Mouse (Mus musculus) heart, postnatal 36 days (tissue): ENCODE data around the gene Arl9. TPM values are rescaled to one million over a fixed set of nuclear protein-coding genes. Genes with fewer than 3 reads are reported as not detected.
A peak's percentile ranks its signal among the peaks of the same experiment; 100 is the strongest.
"Not testable (repeated sequence)": the region's sequence is repeated elsewhere in the genome, so short reads cannot be mapped to it uniquely, and the experiment has no call there.

Experiments used
- DNase-seq, 2 experiments: peaks; one replicate each; pipeline ENCODE4 v3.0.0; 2021 to 2022
- intact Hi-C: fragments of 180-260 bp; cut with DNase I; formaldehyde crosslinking; loops from one replicate; pipeline ENCODE4 v1.15.1; 2025
- total RNA-seq, 2 experiments: library from RNA; stranded (reverse); gene quantifications; 2 replicates each; pipeline ENCODE4 v1.2.3; 2021

Gene Arl9
- total RNA-seq = not detected

DNA sequence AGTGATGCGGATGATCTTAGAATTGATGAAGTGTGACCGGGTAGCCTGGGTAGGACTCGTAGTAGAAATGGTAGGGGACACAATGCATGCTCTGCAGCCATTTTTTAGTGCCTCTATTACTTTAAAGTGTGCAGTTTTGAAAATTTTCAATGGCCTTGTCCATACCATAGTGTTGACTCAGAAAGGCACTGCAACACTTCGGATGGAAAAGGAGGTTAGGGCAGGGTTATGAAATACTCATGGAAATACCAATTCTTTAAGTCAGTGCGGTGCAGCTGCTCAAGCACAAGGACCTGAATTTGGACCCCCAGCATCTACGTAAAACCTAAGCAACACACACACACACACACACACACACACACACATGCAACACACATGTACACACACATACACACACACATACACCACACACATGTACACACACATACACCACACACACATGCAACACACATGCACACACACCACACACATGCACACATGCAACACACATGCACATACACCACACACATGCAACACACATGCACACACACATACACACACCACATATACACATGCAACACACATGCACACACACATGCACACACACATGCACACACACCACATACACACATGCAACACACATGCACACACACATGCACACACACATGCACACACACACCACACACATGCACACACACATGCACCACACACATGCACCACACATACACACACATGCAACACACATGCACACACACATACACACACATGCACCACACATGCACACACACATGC is at the start of gene Arl9:
Gene Arl9, plus strand, starts transcription at position 5 of the 771 bp plus-strand sequence.
- no peak for DNase-seq
- intact Hi-C loops = no loop called here

DNA sequence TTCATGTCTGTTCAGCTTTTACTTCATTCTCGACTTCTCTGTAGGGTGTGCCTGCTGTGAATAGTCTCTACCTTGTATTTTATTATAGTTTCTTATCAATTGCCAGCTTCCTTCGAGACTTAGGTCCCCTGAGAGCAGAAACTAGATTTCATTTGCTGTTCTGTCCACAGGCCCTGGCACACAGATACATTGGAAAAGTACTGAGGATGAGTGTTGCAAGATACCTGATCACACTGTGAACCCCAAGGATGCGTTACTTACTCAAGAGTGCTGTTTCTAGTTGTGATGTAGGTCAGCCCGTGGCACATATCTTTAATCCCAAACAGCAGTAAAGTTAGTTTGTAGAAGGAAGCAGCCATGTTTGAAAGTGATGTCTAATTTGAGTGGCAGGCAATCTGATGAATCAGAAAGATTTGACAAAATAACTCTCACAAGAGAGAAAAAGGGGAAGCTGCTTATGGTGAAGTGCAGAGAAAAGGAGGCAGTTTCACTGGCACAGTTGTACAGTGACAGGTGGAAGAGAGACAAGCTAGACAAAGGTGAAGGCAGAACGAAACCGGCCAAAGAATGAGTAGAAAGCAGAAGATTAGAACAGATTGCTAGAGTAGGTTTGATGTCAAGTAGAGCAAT is 49.5 kb upstream of the Arl9 start:
- intact Hi-C loops = no loop called here
- no peak for DNase-seq

DNA sequence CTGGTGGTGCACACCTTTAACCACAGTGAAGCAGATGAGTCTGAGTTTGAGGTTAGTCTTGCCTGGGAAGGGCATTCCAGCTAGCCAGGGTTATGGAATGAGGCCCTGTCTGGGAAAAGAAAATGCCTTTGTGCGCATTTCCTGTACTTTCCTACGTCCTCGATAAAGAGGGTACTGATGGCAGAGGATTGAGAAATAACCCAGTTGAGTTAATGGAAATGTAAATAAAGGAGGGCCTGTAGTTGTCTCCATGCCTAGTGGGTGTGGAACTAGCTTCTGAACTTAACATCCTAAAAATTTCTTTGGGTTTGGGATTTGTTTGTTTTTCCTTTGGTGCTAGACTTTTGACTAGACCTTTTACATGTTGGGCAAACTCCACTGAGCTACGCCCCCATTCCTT is 48.4 kb upstream of the Arl9 start:
- no peak for DNase-seq
- intact Hi-C loops = no loop called here

GRCm38 (mm10) chr5:76957954-76958353 is 45.9 kb upstream of the Arl9 start:
- DNase-seq = no peak
- intact Hi-C loops = no loop called here

DNA sequence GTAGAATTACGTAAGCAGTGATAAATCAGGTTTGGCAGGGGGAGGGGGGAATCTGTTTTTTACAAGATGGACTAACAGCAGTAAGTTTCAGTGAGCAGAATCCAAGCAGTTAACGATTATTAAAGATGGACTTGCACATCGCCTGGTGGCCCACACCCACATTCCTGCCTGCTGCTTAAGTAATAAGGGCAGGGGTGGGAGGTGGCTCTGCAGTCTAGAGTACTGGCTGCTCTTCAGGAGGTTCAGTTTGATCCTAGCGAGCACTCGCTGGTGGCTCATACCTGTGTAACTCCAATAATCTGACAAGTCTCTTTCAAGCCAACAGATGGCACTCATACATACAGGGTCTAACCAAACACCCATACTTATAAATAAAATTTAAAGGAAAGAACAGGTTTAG is 44.3 kb upstream of the Arl9 start:
- DNase-seq = no peak
- intact Hi-C loops = no loop called here

GRCm38 (mm10) chr5:76962545-76962944 is 41.3 kb upstream of the Arl9 start:
- intact Hi-C loops = no loop called here
- DNase-seq = no peak

- no peak for DNase-seq
- intact Hi-C loops = no loop called here
Observed at GRCm38 (mm10) chr5:76964651-76965050, 39.2 kb upstream of the Arl9 start.

DNA sequence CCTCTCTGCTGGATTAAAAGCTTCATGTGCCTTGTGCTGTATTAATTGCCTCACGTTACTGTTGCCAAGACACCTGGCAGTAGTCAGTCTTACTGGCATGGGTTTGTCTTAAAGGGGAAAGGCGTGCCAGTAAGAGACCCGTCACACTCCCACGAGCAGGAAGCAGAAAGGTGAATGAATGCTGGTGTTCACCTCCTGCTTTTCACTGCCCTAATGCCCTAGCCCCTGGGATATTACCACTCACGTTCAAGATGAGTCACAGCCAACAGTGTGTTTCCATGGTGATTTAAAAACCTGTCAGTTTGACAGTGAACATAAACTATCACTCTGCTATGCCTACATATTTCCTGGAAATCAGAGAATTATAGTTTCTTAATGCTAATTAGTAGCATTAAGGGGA is 34.6 kb upstream of the Arl9 start:
- no peak for DNase-seq
- intact Hi-C loops = no loop called here

GRCm38 (mm10) chr5:76971115-76971514 is 32.7 kb upstream of the Arl9 start:
- intact Hi-C loops = loop anchor here (10.0 kb wide), 1 partner anchor 376 kb away; no protein-coding TSS in a partner anchor

DNA sequence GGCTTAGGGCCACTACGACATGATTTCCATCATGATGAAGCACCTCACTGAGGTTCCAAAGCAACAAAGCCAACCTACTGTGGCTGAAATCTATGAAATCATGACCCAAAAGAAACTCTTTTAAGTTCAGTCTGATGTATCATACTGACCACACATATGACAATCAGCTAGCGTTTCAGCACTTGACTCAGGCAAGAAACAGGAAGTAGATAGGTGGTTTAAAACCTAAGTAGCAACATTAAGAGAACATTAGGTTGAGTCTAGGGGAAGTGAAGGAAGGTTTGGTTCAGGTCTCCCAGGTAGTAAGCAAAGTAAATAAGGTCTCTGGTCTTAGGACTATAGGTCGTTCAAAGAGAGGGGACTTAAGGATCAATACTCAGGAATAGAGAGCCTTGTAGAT is 30.4 kb upstream of the Arl9 start:
- intact Hi-C loops = loop anchor here (10.0 kb wide), 1 partner anchor 379 kb away; no protein-coding TSS in a partner anchor
- no peak for DNase-seq

More at GRCm38 (mm10) chr5:76971115-76971514, 32.7 kb upstream of the Arl9 start:
- DNase-seq = not testable (repeated sequence)

GRCm38 (mm10) chr5:76974207-76974553 is 29.7 kb upstream of the Arl9 start:
- DNase-seq = no peak
- intact Hi-C loops = loop anchor here (1.0 to 10.0 kb wide), 3 partner anchors 23 to 379 kb away; partner anchors contain the start of genes Aasdh, Paics and Ppat

GRCm38 (mm10) chr5:76974554-76975285 is 29.1 kb upstream of the Arl9 start, which contains the start of gene Srp72:
TSS of gene Srp72 (plus strand) at chr5:76974683.
- peak; percentile 85 for DNase-seq
- intact Hi-C loops = loop anchor here (1.0 to 10.0 kb wide), 3 partner anchors 23 to 380 kb away; partner anchors contain the start of genes Aasdh, Paics and Ppat

DNA sequence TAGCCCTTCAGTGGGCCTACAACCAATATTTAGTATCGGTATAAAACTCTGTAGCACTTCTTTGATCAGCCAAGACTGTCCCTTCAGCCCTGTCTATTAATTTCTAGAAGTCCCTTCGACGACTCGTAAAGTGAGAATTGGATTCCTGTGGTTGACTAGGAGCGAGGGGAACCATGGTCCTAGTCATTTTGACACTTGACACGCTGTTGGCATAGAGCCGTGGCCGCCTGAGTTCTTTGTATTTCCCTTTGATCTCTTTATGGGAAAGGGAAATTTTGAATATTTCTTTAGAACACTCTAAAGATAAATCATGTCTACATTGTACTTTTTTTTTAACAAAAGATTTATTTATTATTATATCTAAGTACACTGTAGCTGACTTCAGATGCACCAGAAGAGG is 28.1 kb upstream of the Arl9 start:
- no peak for DNase-seq
- intact Hi-C loops = loop anchor here (2.0 to 10.0 kb wide), 2 partner anchors 71 to 381 kb away; partner anchors contain the start of gene Aasdh

- intact Hi-C loops = loop anchor here (10.0 kb wide), 1 partner anchor 341 kb away; no protein-coding TSS in a partner anchor
- no peak for DNase-seq
Observed at GRCm38 (mm10) chr5:76984015-76984414, 19.8 kb upstream of the Arl9 start.

DNA sequence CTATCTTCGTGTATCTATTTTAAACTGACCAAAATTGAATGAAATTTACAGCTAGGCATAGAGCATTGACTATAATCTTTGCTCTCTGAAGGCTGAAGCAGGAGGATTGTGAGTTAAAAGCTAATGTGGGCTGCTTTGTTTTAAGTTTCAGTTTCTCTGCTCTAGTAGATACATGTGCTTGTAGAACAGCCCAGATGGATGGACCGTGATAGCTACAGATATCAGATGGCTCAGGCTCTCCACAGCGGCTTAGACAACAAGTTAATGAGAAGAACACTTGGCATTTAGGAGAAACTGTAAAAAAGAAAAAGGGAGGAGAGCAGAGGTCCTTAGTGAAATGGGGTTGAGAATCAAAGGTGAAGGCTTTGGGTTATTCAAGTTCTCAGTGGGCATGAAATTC is 13.1 kb upstream of the Arl9 start:
- intact Hi-C loops = no loop called here
- no peak for DNase-seq

GRCm38 (mm10) chr5:76993174-76993814 is 10.6 kb upstream of the Arl9 start:
- DNase-seq = no peak
- intact Hi-C loops = no loop called here

DNA sequence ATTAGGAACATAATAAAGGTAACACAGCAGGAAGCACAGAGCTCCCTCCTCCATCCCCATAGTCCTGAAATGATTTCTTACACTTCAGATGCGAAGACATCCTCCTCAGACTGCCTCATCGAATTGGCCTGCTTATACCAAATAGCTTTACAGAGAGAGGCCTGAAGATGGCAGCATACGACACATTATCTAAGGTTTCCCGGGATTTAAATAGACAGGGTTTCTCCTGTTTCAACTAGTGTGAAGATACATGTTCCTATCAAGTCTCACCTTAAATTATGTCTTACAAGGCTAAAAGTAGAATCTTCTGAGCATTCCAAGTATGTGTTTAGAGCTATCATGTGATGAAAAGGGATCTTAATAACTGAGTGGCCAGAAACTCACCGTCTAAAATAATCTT is 5.4 kb upstream of the Arl9 start:
- no peak for DNase-seq
- intact Hi-C loops = loop anchor here (1.0 to 5.0 kb wide), 3 partner anchors 84 to 219 kb away; no protein-coding TSS in a partner anchor

DNA sequence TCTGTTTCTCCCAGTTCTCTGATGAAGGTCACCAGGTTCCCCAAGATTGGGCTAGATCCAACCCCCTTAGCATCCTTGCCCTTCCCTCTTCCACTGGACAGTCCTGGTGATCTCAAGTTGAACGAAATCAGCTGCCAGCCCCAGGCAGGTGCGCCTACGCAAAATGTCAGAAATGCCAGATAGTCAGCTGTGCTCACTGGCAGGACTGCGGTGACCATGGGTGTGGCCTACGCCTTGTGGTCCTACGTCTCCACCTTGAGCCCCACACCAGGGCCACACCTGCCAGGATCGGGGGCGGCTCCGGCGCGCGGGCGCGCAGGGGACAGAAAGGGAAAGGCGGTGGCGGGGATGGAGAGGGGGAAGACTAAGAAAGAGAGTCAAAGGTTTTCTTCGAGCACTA is 2.7 kb upstream of the Arl9 start:
- intact Hi-C loops = no loop called here
- DNase-seq = no peak

DNA sequence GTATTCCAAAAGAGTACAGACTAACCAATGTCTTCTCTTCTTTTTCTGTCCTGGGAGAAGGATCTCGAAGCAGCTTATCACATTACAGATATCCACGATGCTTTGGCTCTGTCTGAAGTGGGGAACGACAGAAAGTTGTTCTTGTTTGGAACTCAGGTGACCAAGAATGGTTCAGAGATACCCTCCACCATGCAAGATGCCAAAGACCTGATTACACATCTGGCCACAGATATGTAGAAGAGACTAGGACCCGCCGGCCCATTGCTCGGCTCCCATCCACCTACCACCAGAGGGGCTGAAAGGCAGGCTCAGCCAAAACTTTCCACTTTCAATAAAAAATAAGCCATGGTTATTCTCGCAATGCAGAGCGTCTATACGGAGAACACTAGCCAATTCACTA is 6.5 kb downstream of the Arl9 start:
- no peak for DNase-seq
- intact Hi-C loops = no loop called here

- intact Hi-C loops = no loop called here
- no peak for DNase-seq
Observed at GRCm38 (mm10) chr5:77011082-77011481, 7.2 kb downstream of the Arl9 start.

DNA sequence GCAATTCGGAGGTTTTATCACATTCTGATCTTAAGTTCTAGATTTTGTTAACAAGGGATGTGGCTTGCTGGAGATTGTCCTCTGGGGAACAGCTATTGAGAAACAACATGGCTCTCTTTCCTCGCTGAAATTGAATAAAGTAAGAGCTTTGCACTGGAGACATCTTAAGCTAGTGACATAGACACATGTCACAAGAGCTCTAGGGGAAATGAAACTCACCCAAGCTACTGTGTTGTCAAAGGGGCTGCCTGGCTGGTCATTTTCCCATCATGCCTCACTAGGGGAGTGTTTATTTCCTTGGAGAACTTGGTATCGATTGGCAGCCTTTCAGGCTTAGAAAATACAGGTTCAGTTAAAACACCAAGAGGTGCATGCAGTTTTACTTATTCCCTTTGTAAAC is 9.3 kb downstream of the Arl9 start:
- intact Hi-C loops = no loop called here
- DNase-seq = no peak
